Mouse (Mus musculus) midbrain, postnatal 0 days (tissue): Measurements from ENCODE around the gene Gskip. TPM values are rescaled to one million over a fixed set of nuclear protein-coding genes. Genes with fewer than 3 reads are reported as not detected.

Experiments used
- ATAC-seq: fragments of 200-750 bp; cut with Nextera tagmentation; 2 replicates; pipeline ENCODE4 v1.8.0; 2017; ENCODE audit warnings: moderate number of reproducible peaks, mild to moderate bottlenecking, moderate TSS enrichment, moderate library complexity; ENCODE audit not compliant: low FRiP score
- DNase-seq: peaks from one replicate; pipeline ENCODE4 v3.0.0-alpha.2; 2015; ENCODE audit warnings: low spot score
- H3K27ac ChIP-seq: fragments of 300-500 bp; sonication (generic); 2 replicates; pipeline ENCODE4 v1.5.1; 2014; ENCODE audit warnings: low read depth, mild to moderate bottlenecking, low read length, mixed read lengths
- H3K27me3 ChIP-seq: fragments of 300-500 bp; sonication (generic); 2 replicates; pipeline ENCODE4 v1.6.1; 2014; ENCODE audit warnings: low read length, control low read depth, mixed read lengths; ENCODE audit not compliant: insufficient read depth
- H3K36me3 ChIP-seq: fragments of 300-500 bp; sonication (generic); 2 replicates; pipeline ENCODE4 v1.6.1; 2014; ENCODE audit warnings: low read length, control low read depth, mixed read lengths; ENCODE audit not compliant: insufficient read depth
- H3K4me1 ChIP-seq: fragments of 300-500 bp; sonication (generic); 2 replicates; pipeline ENCODE4 v1.6.1; 2014; ENCODE audit warnings: mild to moderate bottlenecking, control low read depth, antibody characterized with exemption, low read length, mixed read lengths; ENCODE audit not compliant: insufficient read depth
- H3K4me2 ChIP-seq: fragments of 300-500 bp; sonication (generic); 2 replicates; pipeline ENCODE4 v1.6.1; 2014; ENCODE audit warnings: low read depth, mild to moderate bottlenecking, low read length, mixed read lengths; ENCODE audit not compliant: poor library complexity, severe bottlenecking
- H3K4me3 ChIP-seq: fragments of 300-500 bp; sonication (generic); 2 replicates; pipeline ENCODE4 v1.5.1; 2014; ENCODE audit warnings: low read depth, mild to moderate bottlenecking, low read length, moderate library complexity
- H3K9ac ChIP-seq: fragments of 300-500 bp; sonication (generic); replicated peaks from 2 replicates; pipeline ENCODE4 v1.6.1; 2014; ENCODE audit warnings: mild to moderate bottlenecking, low read length, moderate library complexity, mixed read lengths; ENCODE audit not compliant: poor library complexity, severe bottlenecking
- H3K9me3 ChIP-seq: fragments of 300-500 bp; sonication (generic); 2 replicates; pipeline ENCODE4 v1.6.1; 2016; ENCODE audit warnings: low read length, control low read depth
- CTCF ChIP-seq: IDR thresholded peaks from 2 replicates; pipeline ENCODE4 v1.5.1; 2016; ENCODE audit warnings: antibody characterized with exemption, mild to moderate bottlenecking
- WGBS: fragments of 180-500 bp; shearing (Covaris S2); extraction: QIAGEN DNeasy Blood & Tissue Kit; methylation state at CpG from one replicate; pipeline ENCODE4 v1.1.7; 2014; 5-methylcytosine and 5-hydroxymethylcytosine counted together
- polyA plus RNA-seq: library from polyadenylated mRNA; unstranded; fragments of >200 nt; fragmentation: Nextera tagmentation; extraction: Ambion mirVana; gene quantifications from 2 replicates; pipeline ENCODE4 v1.2.1, GENCODE M21; 2015
- total RNA-seq: library from RNA; depleted of rRNA; stranded (reverse); fragments of >200 nt; gene quantifications from 2 replicates; pipeline ENCODE4 v1.2.3, GENCODE M21; 2014

Gskip gene
- total and polyA plus RNA-seq, 2 experiments from 2014 or later, result 18.1 to 22.5 TPM

- no peak for DNase-seq
- peaks cover 6% of the 10 kb centered on the region; the same call in 1 of the 2 replicates for H3K4me1 ChIP-seq
- 94% methylated on average over 13 of the region's 13 CpGs for WGBS
Observed at GRCm38 (mm10) chr12:105689435-105689834, 4.8 kb downstream of the Gskip start.

GRCm38 (mm10) chr12:105694021-105694420, 9.4 kb downstream of the Gskip start:
- DNase-seq (no peak), ATAC-seq (no peak)
- no peak overlapping the region for H3K27ac ChIP-seq
- no peak for TF ChIP-seq CTCF
- H3K27me3 ChIP-seq, result no peaks in the 10 kb centered on the region
- no peak overlapping the region for H3K4me2 ChIP-seq
- no peak overlapping the region for H3K4me3 ChIP-seq
- no peak overlapping the region for H3K9ac ChIP-seq
- no peaks in the 10 kb centered on the region for H3K9me3 ChIP-seq
- 93% methylated on average over 2 of the region's 2 CpGs for WGBS
- peaks cover 14% of the 10 kb centered on the region; the same call in 1 of the 2 replicates for H3K36me3 ChIP-seq
- H3K4me1 ChIP-seq, result no peaks in the 10 kb centered on the region

More at GRCm38 (mm10) chr12:105689435-105689834, 4.8 kb downstream of the Gskip start:
- H3K9ac ChIP-seq, result no peak overlapping the region
- peaks cover 14% of the 10 kb centered on the region for H3K36me3 ChIP-seq
- no peaks in the 10 kb centered on the region for H3K27me3 ChIP-seq
- no peak for ATAC-seq
- no peak overlapping the region for H3K27ac ChIP-seq
- H3K4me2 ChIP-seq, result no peak overlapping the region
- no peak for TF ChIP-seq CTCF
- no peaks in the 10 kb centered on the region for H3K9me3 ChIP-seq
- no peak overlapping the region for H3K4me3 ChIP-seq

GRCm38 (mm10) chr12:105695848-105696247, 11.2 kb downstream of the Gskip start:
- H3K27me3 ChIP-seq, result no peaks in the 10 kb centered on the region
- no peaks in the 10 kb centered on the region for H3K4me1 ChIP-seq
- WGBS, result 84% methylated on average over 7 of the region's 7 CpGs
- H3K4me2 ChIP-seq, result no peak overlapping the region
- H3K4me3 ChIP-seq, result no peak overlapping the region
- ATAC-seq, result no peak
- DNase-seq, result no peak
- H3K27ac ChIP-seq, result no peak overlapping the region
- H3K9me3 ChIP-seq, result no peaks in the 10 kb centered on the region
- H3K36me3 ChIP-seq, result peaks cover 15% of the 10 kb centered on the region
- TF ChIP-seq CTCF, result no peak
- no peak overlapping the region for H3K9ac ChIP-seq

- H3K4me2 ChIP-seq, result no peak overlapping the region
- no peak overlapping the region for H3K27ac ChIP-seq
- H3K9me3 ChIP-seq, result no peaks in the 10 kb centered on the region
- ATAC-seq (no peak), DNase-seq (no peak)
- H3K4me3 ChIP-seq, result no peak overlapping the region
- peaks cover 9% of the 10 kb centered on the region for H3K36me3 ChIP-seq
- no peak overlapping the region for H3K9ac ChIP-seq
- H3K4me1 ChIP-seq, result no peaks in the 10 kb centered on the region
- TF ChIP-seq CTCF, result no peak
- H3K27me3 ChIP-seq, result no peaks in the 10 kb centered on the region
- 91% methylated on average over 8 of the region's 8 CpGs for WGBS
Observed at GRCm38 (mm10) chr12:105697104-105697780, 12.6 kb downstream of the Gskip start.

GRCm38 (mm10) chr12:105700433-105700832, 15.8 kb downstream of the Gskip start:
- Histone ChIP-seq H3K4me3 (no peak overlapping the region), H3K9ac (no peak overlapping the region), H3K9me3 (no peaks in the 10 kb centered on the region), H3K36me3 (peaks cover 9% of the 10 kb centered on the region), H3K27me3 (no peaks in the 10 kb centered on the region), H3K4me1 (no peaks in the 10 kb centered on the region), H3K4me2 (no peak overlapping the region), H3K27ac (no peak overlapping the region)
- no peak for ATAC-seq
- WGBS, result 94% methylated on average over 12 of the region's 12 CpGs
- no peak for TF ChIP-seq CTCF
- no peak for DNase-seq

GRCm38 (mm10) chr12:105705799-105706487, 21.3 kb downstream of the Gskip start, which contains the start of gene Ak7:
Ak7 (plus strand) TSS chr12:105705976.
- ATAC-seq, result 0 out of 2 replicates have a peak, but pooled peaks have one; percentile 49
- Histone ChIP-seq H3K4me2 (0 out of 2 replicates have a peak within 1 kb of the TSS, but pooled peaks have one; percentile 4), H3K4me1 (no peaks in the 10 kb centered on the region), H3K9me3 (no peaks in the 10 kb centered on the region), H3K4me3 (no peak within 1 kb of the TSS), H3K9ac (no peak within 1 kb of the TSS), H3K36me3 (0 out of 2 replicates have a peak, but pooled peaks cover 2% of the 10 kb centered on the region), H3K27me3 (no peaks in the 10 kb centered on the region), H3K27ac (no peak within 1 kb of the TSS)
- DNase-seq, result peak; percentile 17
- TF ChIP-seq CTCF, result no peak
- WGBS, result 13% methylated on average over 22 of the region's 22 CpGs
